Mouse (Mus musculus) Patski (cell line): Measurements from ENCODE around the gene Dnajc6. TPM values are rescaled to one million over a fixed set of nuclear protein-coding genes. Genes with fewer than 3 reads are reported as not detected.

Experiments
- ATAC-seq: fragments of 100-300 bp; one replicate; pipeline ENCODE4 v1.8.0; 2021
- CTCF ChIA-PET: fragments of 350-600 bp; sonication (Branson Sonifier 250); formaldehyde crosslinking; loops from one replicate; lab custom pipeline; 2022; ENCODE audit warnings: inconsistent platforms; lab: Charles Lee
- POLR2A ChIA-PET: fragments of 350-600 bp; sonication (Branson Sonifier 250); formaldehyde crosslinking; loops from one replicate; lab custom pipeline; 2022; ENCODE audit warnings: antibody characterized with exemption, inconsistent platforms; lab: Charles Lee
- DNase-seq: peaks from one replicate; pipeline ENCODE4 v3.0.0-alpha.2; 2011; ENCODE audit warnings: low read depth, low spot score
- H3K27me3 ChIP-seq: fragments of 371-371 bp; one replicate; pipeline ENCODE4 v1.5.1; 2021
- CTCF ChIP-seq: fragments of 100-300 bp; IDR thresholded peaks from one replicate; pipeline ENCODE4 v1.5.1; 2021
- in situ Hi-C: fragments of 300-500 bp; cut with MboI; formaldehyde crosslinking; loops from 3 replicates; pipeline ENCODE4 v1.11.1; 2018; ENCODE audit warnings: low pct_unique_long_range_greater_than_20kb, mixed read lengths
- polyA plus RNA-seq: library from polyadenylated mRNA; unstranded; gene quantifications from one replicate; pipeline ENCODE4 v1.2.3, GENCODE M21; 2021

Gene Dnajc6
- polyA plus RNA-seq, 1 experiment from 2014 or later, result 0.33 TPM

GRCm38 (mm10) chr4:101563607-101564006 lies 67.2 kb downstream of the Dnajc6 start:
- TF ChIP-seq CTCF, result no peak
- in situ Hi-C loops, result no loop called here
- ChIA-PET POLR2A (no interaction called here), CTCF (no interaction called here)
- DNase-seq, result no peak
- H3K27me3 ChIP-seq, result peaks cover 17% of the 10 kb centered on the region
- ATAC-seq, result no peak

DNA sequence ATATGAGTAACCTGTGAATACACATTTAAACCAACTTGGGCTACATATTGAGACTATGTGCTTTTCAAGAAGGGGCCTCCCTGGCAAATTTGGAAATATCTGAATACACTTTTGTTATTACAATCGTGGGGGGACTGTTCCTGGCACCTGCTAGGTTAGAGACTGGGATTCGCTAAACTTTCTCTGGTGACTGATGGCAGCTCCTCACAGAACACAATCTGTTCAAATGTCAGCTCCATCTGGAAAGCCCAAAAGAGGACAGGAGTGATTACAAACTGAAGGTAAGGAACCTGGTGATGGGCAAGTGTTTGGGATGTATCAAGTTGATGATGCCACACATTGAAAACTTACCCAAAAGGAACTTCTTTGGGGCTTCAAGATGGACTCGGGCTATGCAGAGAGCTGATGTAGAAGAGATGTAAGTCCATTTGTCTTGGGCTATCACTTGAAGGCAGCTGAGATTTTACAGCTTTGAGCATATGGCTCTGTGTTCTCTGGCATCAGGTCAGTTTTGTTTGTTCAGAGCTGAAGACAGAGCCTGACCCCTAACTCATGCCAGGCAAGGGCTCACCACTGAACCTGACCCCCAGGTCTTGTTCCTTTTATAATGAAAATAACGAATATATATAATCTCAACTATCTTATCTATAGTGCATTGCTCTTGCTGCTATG lies 68.4 kb downstream of the Dnajc6 start:
- POLR2A ChIA-PET, result no interaction called here
- no peak for ATAC-seq
- no peak for TF ChIP-seq CTCF
- CTCF ChIA-PET, result no interaction called here
- DNase-seq, result no peak
- in situ Hi-C loops, result no loop called here
- H3K27me3 ChIP-seq, result peaks cover 13% of the 10 kb centered on the region

GRCm38 (mm10) chr4:101569076-101569475 lies 72.6 kb downstream of the Dnajc6 start:
- TF ChIP-seq CTCF, result no peak
- ChIA-PET POLR2A (no interaction called here), CTCF (no interaction called here)
- DNase-seq, result no peak
- H3K27me3 ChIP-seq, result peaks cover 17% of the 10 kb centered on the region
- in situ Hi-C loops, result no loop called here
- ATAC-seq, result no peak

DNA sequence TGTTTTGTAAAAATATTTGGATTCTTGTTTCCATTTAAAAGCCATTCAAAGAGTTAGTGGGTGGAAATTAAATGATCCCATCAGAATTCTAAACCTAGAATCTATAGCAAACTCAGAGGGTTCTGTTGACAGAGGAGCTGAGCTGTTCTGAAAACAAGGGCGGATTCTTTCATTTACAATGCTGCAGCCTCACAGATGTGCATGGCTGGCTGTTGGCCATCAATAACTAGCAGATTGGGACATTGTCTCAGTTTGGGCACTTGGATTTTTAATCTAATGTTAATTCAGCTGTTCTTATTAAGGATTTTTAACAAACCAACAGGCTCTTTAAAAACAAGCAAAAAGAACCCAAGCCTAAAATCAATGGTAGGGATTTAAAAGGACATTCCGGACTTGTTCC lies 75.7 kb downstream of the Dnajc6 start:
- in situ Hi-C loops, result no loop called here
- peaks cover 8% of the 10 kb centered on the region for H3K27me3 ChIP-seq
- ChIA-PET POLR2A (no interaction called here), CTCF (no interaction called here)
- DNase-seq, result no peak
- no peak for TF ChIP-seq CTCF
- ATAC-seq, result no peak

- in situ Hi-C loops, result no loop called here
- ATAC-seq (no peak), DNase-seq (no peak)
- TF ChIP-seq CTCF, result no peak
- ChIA-PET POLR2A (no interaction called here), CTCF (no interaction called here)
- peaks cover 3% of the 10 kb centered on the region for H3K27me3 ChIP-seq
These were observed 78.9 kb downstream of the Dnajc6 start for GRCm38 (mm10) chr4:101575307-101575706.

- ChIA-PET CTCF (no interaction called here), POLR2A (no interaction called here)
- no peak for TF ChIP-seq CTCF
- no peak for ATAC-seq
- no peak for DNase-seq
- in situ Hi-C loops, result no loop called here
- no peaks in the 10 kb centered on the region for H3K27me3 ChIP-seq
These were observed 82.3 kb downstream of the Dnajc6 start for GRCm38 (mm10) chr4:101578720-101579119.

DNA sequence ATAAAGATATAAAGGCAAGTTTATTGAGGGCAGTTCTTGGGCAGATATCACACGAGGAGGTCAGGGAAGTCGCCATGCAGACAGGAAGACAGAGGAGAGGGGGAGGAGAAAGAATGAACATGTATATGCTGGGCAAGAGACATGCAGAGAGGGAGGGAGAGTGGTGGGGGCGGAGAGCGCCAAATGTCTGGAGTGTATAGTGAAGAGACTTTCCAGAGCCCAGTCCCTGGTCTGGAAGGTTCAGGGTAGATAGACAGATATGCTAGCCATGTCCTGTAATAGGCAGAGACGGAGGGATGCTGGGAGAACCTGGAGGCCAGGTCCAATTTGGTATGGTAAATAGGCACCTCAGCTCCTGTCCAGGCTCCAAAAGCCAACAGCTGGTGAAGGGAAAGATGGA lies 83.1 kb downstream of the Dnajc6 start:
- H3K27me3 ChIP-seq, result no peaks in the 10 kb centered on the region
- ATAC-seq (no peak), DNase-seq (no peak)
- ChIA-PET CTCF (no interaction called here), POLR2A (no interaction called here)
- in situ Hi-C loops, result no loop called here
- TF ChIP-seq CTCF, result no peak

DNA sequence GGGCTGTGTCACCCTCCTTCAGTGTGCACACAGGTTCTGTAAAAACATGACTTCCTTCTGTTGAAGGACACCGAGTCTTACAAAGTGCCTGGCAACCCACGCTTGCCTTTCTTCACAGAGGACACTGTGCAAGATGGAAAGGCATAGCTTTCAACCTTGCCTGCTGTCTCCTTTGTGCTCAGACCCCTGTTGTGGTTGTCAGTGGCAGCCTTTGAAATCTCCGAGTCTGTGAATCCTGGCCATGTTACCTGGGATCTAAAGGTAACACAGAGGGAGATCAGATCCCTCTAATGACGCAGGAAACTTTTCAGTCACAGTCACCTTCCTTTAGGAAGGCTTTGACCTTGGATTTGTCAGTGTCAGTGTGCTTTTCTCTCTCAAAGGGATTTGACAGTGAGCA lies 84.7 kb downstream of the Dnajc6 start:
- in situ Hi-C loops, result no loop called here
- TF ChIP-seq CTCF, result no peak
- no peak for DNase-seq
- POLR2A ChIA-PET, result no interaction called here
- H3K27me3 ChIP-seq, result no peaks in the 10 kb centered on the region
- no peak for ATAC-seq
- CTCF ChIA-PET, result no interaction called here

DNA sequence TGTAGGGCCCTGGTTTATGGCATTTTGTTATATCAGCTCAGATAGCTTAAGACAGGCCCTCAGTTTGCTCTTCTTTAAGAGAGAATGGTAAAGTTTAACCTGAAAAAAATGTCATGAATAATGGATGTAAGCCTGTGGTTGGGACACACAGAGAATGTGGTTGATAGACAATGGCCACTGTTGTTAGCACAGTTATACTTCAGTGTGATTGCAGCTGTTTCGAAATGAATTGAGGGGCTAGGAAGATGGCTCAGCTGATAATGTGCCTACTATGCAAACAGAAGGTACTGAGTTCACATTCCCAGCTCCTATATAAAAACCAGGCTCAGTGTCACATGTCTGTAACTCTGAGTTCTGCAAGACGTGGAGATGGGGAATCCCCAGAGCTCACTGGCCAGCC lies 86.4 kb downstream of the Dnajc6 start:
- no peak for DNase-seq
- in situ Hi-C loops, result no loop called here
- CTCF ChIA-PET, result no interaction called here
- ATAC-seq, result peak; percentile 54
- H3K27me3 ChIP-seq, result no peaks in the 10 kb centered on the region
- POLR2A ChIA-PET, result interaction anchor here (0.7 kb wide), 1 partner anchor 668 kb away, joined by 3 read pairs; no protein-coding TSS in a partner anchor
- no peak for TF ChIP-seq CTCF

GRCm38 (mm10) chr4:101584524-101585454 lies 88.3 kb downstream of the Dnajc6 start:
- TF ChIP-seq CTCF, result no peak
- ATAC-seq (no peak), DNase-seq (no peak)
- CTCF ChIA-PET, result no interaction called here
- in situ Hi-C loops, result no loop called here
- no peaks in the 10 kb centered on the region for H3K27me3 ChIP-seq
- POLR2A ChIA-PET, result no interaction called here
